Mouse (Mus musculus) forebrain, embryonic 13.5 days (tissue): ENCODE results near the gene Rufy2. TPM values are rescaled to one million over a fixed set of nuclear protein-coding genes. Genes with fewer than 3 reads are reported as not detected.
A peak's percentile ranks its signal among the peaks of the same experiment; 100 is the strongest.

Experiments used
- ATAC-seq: fragments of 200-750 bp; cut with Nextera tagmentation; 2 replicates; pipeline ENCODE4 v1.8.0; 2017
- H3K27ac ChIP-seq: fragments of 300-500 bp; sonication (generic); 2 replicates; pipeline ENCODE4 v1.5.1; 2015; ENCODE audit warnings: inconsistent platforms, mild to moderate bottlenecking, moderate library complexity
- H3K27me3 ChIP-seq: fragments of 300-500 bp; sonication (generic); 2 replicates; pipeline ENCODE4 v1.6.1; 2015; ENCODE audit warnings: mild to moderate bottlenecking, inconsistent platforms
- H3K36me3 ChIP-seq: fragments of 300-500 bp; sonication (generic); 2 replicates; pipeline ENCODE4 v1.6.1; 2015; ENCODE audit warnings: mild to moderate bottlenecking, inconsistent platforms; ENCODE audit not compliant: poor library complexity, severe bottlenecking
- H3K4me1 ChIP-seq: fragments of 300-500 bp; sonication (generic); 2 replicates; pipeline ENCODE4 v1.6.1; 2015; ENCODE audit warnings: inconsistent platforms
- H3K4me2 ChIP-seq: fragments of 300-500 bp; sonication (generic); 2 replicates; pipeline ENCODE4 v1.6.1; 2015; ENCODE audit warnings: inconsistent platforms, mild to moderate bottlenecking, moderate library complexity
- H3K4me3 ChIP-seq: fragments of 300-500 bp; sonication (generic); 2 replicates; pipeline ENCODE4 v1.5.1; 2015; ENCODE audit warnings: mild to moderate bottlenecking, inconsistent platforms
- H3K9ac ChIP-seq: fragments of 300-500 bp; sonication (generic); 2 replicates; pipeline ENCODE4 v1.6.1; 2015; ENCODE audit warnings: mild to moderate bottlenecking, inconsistent platforms
- H3K9me3 ChIP-seq: fragments of 300-500 bp; sonication (generic); replicated peaks from 2 replicates; pipeline ENCODE4 v1.6.1; 2016; ENCODE audit warnings: inconsistent platforms
- WGBS: fragments of 180-500 bp; shearing (Covaris S2); methylation state at CpG from one replicate; pipeline ENCODE4 v1.1.7; 2015; 5-methylcytosine and 5-hydroxymethylcytosine counted together
- polyA plus RNA-seq: library from polyadenylated mRNA; unstranded; fragments of >200 nt; fragmentation: Nextera tagmentation; extraction: Ambion mirVana; gene quantifications from 2 replicates; pipeline ENCODE4 v1.2.1, GENCODE M21; 2015

Rufy2 gene
- polyA plus RNA-seq = 45.2 and 47.3 TPM in 2 replicates

GRCm38 (mm10) chr10:62980039-62980954, at the start of gene Rufy2:
Gene Rufy2, plus strand, starts transcription at chr10:62980223.
- Histone ChIP-seq H3K36me3 (peaks cover 34% of the 10 kb centered on the region), H3K4me2 (peak within 1 kb of the TSS; percentile 68), H3K4me1 (peaks cover 13% of the 10 kb centered on the region), H3K9me3 (no peaks in the 10 kb centered on the region), H3K9ac (peak within 1 kb of the TSS; percentile 90), H3K4me3 (peak within 1 kb of the TSS; percentile 88), H3K27me3 (no peaks in the 10 kb centered on the region), H3K27ac (peak within 1 kb of the TSS; percentile 79)
- WGBS = under 1% methylated on average over 64 of the region's 77 CpGs
- peak; percentile 95 for ATAC-seq

DNA sequence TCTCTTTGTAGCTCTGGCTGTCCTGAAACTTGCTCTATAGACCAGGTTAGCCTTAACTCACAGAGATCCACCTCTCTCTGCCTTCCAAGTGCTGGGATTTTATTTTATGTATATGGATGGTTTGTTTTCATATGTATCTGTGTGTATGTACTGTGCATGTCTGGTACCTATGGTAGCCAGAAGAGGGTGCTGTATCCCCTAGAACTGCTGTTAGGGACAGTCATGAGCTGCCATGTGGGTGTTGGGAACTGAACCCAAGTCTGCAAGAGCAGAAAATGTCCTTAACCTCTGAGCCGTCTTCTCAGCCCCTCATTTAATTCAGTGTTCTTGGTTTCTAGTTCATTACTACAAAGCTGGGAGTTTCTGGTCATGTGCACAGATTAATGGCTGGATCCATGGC, 47.6 kb upstream of the Rufy2 start:
- no peak overlapping the region for H3K4me2 ChIP-seq
- no peak for ATAC-seq
- H3K9me3 ChIP-seq = no peaks in the 10 kb centered on the region
- H3K36me3 ChIP-seq = peaks cover 58% of the 10 kb centered on the region
- H3K4me3 ChIP-seq = no peak overlapping the region
- H3K27ac ChIP-seq = no peak overlapping the region
- 88% methylated on average over 1 of the region's 1 CpGs for WGBS
- no peaks in the 10 kb centered on the region for H3K27me3 ChIP-seq
- H3K4me1 ChIP-seq = no peaks in the 10 kb centered on the region
- H3K9ac ChIP-seq = no peak overlapping the region

GRCm38 (mm10) chr10:62944975-62945580, 34.9 kb upstream of the Rufy2 start:
- no peak overlapping the region for H3K4me3 ChIP-seq
- 88% methylated on average over 10 of the region's 10 CpGs for WGBS

GRCm38 (mm10) chr10:62946738-62947471, 33.1 kb upstream of the Rufy2 start, which contains the start of gene Dna2:
Gene Dna2, plus strand, starts transcription at chr10:62947026.
- H3K9me3 ChIP-seq = no peaks in the 10 kb centered on the region
- H3K36me3 ChIP-seq = peaks cover 60% of the 10 kb centered on the region
- H3K9ac ChIP-seq = peak within 1 kb of the TSS; percentile 87
- peak; percentile 96 for ATAC-seq
- H3K27me3 ChIP-seq = no peaks in the 10 kb centered on the region
- under 1% methylated on average over 68 of the region's 68 CpGs for WGBS
- H3K27ac ChIP-seq = peak within 1 kb of the TSS; percentile 87
- H3K4me2 ChIP-seq = peak within 1 kb of the TSS; percentile 72
- peaks cover 11% of the 10 kb centered on the region; the same call in 1 of the 2 replicates for H3K4me1 ChIP-seq
- peak within 1 kb of the TSS; percentile 75 for H3K4me3 ChIP-seq

More at GRCm38 (mm10) chr10:62944975-62945580, 34.9 kb upstream of the Rufy2 start:
- Histone ChIP-seq H3K4me2 (no peak overlapping the region), H3K27me3 (no peaks in the 10 kb centered on the region), H3K9ac (no peak overlapping the region), H3K9me3 (no peaks in the 10 kb centered on the region), H3K27ac (no peak overlapping the region), H3K4me1 (peaks cover 11% of the 10 kb centered on the region; the same call in 1 of the 2 replicates), H3K36me3 (peaks cover 57% of the 10 kb centered on the region)
- ATAC-seq = no peak

- H3K4me2 ChIP-seq = no peak overlapping the region
- H3K36me3 ChIP-seq = peaks cover 53% of the 10 kb centered on the region
Measured at GRCm38 (mm10) chr10:62948551-62948950, 31.5 kb upstream of the Rufy2 start.

GRCm38 (mm10) chr10:62963956-62964355, 16.1 kb upstream of the Rufy2 start:
- Histone ChIP-seq H3K27ac (no peak overlapping the region), H3K9ac (no peak overlapping the region), H3K4me2 (no peak overlapping the region), H3K4me3 (no peak overlapping the region), H3K4me1 (no peaks in the 10 kb centered on the region), H3K9me3 (no peaks in the 10 kb centered on the region), H3K36me3 (peaks cover 92% of the 10 kb centered on the region), H3K27me3 (no peaks in the 10 kb centered on the region)
- 97% methylated on average over 7 of the region's 7 CpGs for WGBS
- ATAC-seq = no peak

More at GRCm38 (mm10) chr10:62948551-62948950, 31.5 kb upstream of the Rufy2 start:
- peaks cover 11% of the 10 kb centered on the region; the same call in 1 of the 2 replicates for H3K4me1 ChIP-seq
- no peak overlapping the region for H3K27ac ChIP-seq
- H3K9me3 ChIP-seq = no peaks in the 10 kb centered on the region
- H3K27me3 ChIP-seq = no peaks in the 10 kb centered on the region
- no peak for ATAC-seq
- 97% methylated on average over 7 of the region's 7 CpGs for whole genome bisulfite sequencing
- no peak overlapping the region for H3K4me3 ChIP-seq
- H3K9ac ChIP-seq = no peak overlapping the region; the same call in 1 of the 2 replicates

DNA sequence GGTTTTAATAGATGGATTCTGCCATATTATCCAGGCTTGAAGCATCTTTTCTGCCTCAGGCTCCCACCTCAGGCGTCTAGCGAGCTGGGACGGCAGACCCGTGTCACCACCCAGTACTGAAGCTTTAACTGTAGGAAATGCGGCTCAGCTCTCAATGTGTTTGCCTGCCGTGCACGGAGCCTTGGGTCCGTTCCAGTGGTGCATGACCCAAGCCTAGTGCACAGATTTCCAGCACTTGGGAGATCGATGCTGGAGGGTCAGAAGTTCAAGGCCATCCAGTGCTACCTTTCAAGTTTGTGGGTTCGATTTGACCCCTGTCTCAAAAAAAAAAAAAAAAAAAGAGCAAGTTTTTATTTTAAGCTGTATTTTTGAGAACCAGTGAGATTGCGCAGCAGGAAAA, 14.2 kb upstream of the Rufy2 start:
- Histone ChIP-seq H3K4me2 (no peak overlapping the region), H3K27ac (no peak overlapping the region), H3K9me3 (no peaks in the 10 kb centered on the region), H3K9ac (no peak overlapping the region), H3K36me3 (peaks cover 92% of the 10 kb centered on the region), H3K4me1 (no peaks in the 10 kb centered on the region), H3K27me3 (no peaks in the 10 kb centered on the region), H3K4me3 (no peak overlapping the region)
- 95% methylated on average over 11 of the region's 11 CpGs for WGBS
- ATAC-seq = no peak

DNA sequence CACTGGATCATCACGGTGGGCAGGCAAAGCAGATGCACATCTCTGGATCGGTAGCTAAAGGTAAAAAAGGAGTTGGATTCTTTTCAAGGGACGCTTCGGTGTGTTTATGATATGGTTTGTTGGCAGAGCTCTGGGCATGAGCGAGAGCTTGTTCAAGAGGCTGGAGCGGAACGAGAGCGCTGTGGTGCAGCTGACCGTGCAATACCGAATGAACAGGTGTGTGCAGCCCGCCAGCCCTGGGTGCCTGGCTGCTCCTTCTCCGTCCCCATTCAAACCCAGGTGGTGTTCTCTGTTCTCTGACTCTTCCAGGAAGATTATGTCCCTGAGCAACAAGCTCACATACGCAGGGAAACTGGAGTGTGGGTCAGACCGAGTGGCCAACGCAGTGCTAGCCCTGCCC, 13.7 kb upstream of the Rufy2 start:
- Histone ChIP-seq H3K27me3 (no peaks in the 10 kb centered on the region), H3K36me3 (peaks cover 92% of the 10 kb centered on the region), H3K9ac (no peak overlapping the region), H3K27ac (no peak overlapping the region), H3K9me3 (no peaks in the 10 kb centered on the region), H3K4me1 (no peaks in the 10 kb centered on the region), H3K4me3 (no peak overlapping the region), H3K4me2 (no peak overlapping the region)
- no peak for ATAC-seq
- WGBS = 97% methylated on average over 15 of the region's 15 CpGs

DNA sequence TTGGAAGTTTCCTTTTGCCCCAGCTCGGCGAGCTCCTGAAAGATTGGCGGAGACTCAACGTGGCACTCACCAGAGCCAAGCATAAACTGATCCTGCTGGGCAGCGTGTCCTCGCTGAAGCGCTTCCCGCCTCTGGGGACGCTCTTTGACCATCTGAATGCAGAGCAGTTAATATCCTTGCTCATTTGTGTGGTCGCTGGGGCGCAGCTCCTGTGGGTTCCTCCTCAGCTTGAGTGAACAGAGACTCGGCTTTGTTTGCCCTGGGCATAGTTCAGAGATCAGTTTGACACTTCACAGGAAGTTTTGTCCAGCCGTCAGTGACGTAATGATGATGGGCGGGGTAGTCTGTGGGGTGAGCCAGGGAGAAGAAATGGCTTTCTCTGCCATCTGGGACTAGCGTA, 8.2 kb upstream of the Rufy2 start:
- Histone ChIP-seq H3K9me3 (no peaks in the 10 kb centered on the region), H3K4me2 (no peak overlapping the region), H3K36me3 (peaks cover 67% of the 10 kb centered on the region), H3K27me3 (no peaks in the 10 kb centered on the region), H3K9ac (no peak overlapping the region), H3K4me1 (no peaks in the 10 kb centered on the region), H3K4me3 (no peak overlapping the region), H3K27ac (no peak overlapping the region)
- 68% methylated on average over 16 of the region's 16 CpGs for WGBS
- no peak for ATAC-seq

GRCm38 (mm10) chr10:62979667-62980038, 370 bp upstream of the Rufy2 start:
- peaks cover 13% of the 10 kb centered on the region for H3K4me1 ChIP-seq
- H3K27me3 ChIP-seq = no peaks in the 10 kb centered on the region
- WGBS = 5% methylated on average over 10 of the region's 10 CpGs
- peaks cover 28% of the 10 kb centered on the region for H3K36me3 ChIP-seq
- H3K9me3 ChIP-seq = no peaks in the 10 kb centered on the region
- H3K27ac ChIP-seq = no peak overlapping the region
- peak overlapping the region; percentile 68 for H3K4me2 ChIP-seq
- H3K9ac ChIP-seq = peak overlapping the region; percentile 90
- peak overlapping the region; percentile 88 for H3K4me3 ChIP-seq
- no peak; the same call in 1 of the 2 replicates for ATAC-seq

- 96% methylated on average over 11 of the region's 11 CpGs for WGBS
- Histone ChIP-seq H3K27me3 (no peaks in the 10 kb centered on the region), H3K9me3 (no peaks in the 10 kb centered on the region), H3K4me1 (peaks cover 13% of the 10 kb centered on the region), H3K4me2 (no peak overlapping the region), H3K4me3 (no peak overlapping the region), H3K36me3 (peaks cover 46% of the 10 kb centered on the region), H3K27ac (no peak overlapping the region), H3K9ac (no peak overlapping the region)
- no peak for ATAC-seq
Measured at GRCm38 (mm10) chr10:62984072-62984471, 4.0 kb downstream of the Rufy2 start.
